Mouse (Mus musculus): Measurements from ENCODE around the gene Cby3. TPM values are rescaled to one million over a fixed set of nuclear protein-coding genes. Genes with fewer than 3 reads are reported as not detected.
"Not testable (repeated sequence)": the region's sequence is repeated elsewhere in the genome, so short reads cannot be mapped to it uniquely, and the experiment has no call there.

The Cby3 gene
- 0.47 TPM in 1 of 2 replicates, not detected in the other for polyA plus RNA-seq (2014; fragmentation: Nextera tagmentation; extraction: Ambion mirVana)

DNA sequence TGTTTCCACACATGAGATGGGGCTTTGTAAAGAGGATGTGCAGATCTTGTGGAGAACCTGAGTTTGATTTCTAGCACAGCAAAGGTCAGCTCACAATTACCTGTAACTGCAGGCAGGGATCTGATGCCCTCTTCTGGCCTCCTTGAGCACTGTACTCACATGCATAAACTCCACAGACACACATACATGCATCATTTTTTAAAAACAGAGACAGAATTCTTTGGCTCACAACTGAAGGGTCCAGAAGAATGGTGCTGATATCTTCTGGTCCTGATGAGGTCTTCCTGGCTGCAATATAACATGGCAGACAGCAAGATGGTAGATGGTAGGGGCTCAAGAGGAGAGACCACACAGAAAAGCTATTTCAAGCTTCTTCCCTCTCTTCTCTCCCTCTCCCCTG is at the start of gene Cby3:
TSS of gene Cby3 (plus strand) at position 301 of the 400 bp plus-strand sequence.
- no peak for ATAC-seq (replicated peaks; ENCODE audit: low FRiP score)
- no peaks in the 10 kb centered on the region for H3K4me1 ChIP-seq (replicated peaks; ENCODE audit: control insufficient read depth, insufficient read depth, low read length)

DNA sequence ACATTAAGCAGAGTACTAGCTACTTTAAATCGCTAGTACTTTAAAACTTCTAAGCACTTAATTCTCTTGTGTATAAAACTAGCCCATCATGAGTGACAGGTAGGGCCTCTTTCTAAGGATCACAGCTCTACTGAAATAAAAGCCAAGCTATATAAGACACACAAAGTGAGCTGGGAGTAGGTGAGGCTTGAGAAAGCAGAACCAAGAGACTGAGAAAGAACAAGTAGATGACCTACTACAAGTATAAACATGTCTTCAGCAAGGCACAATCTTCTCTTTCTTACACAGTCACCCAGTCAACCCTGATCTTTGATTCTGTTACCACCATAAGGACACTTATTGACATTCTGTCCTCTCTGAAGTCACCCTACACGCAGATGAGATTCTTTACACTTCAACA is 41.5 kb upstream of the Cby3 start:
- no peak overlapping the region for H3K9ac ChIP-seq (ENCODE audit: low read length)
- H3K27me3 ChIP-seq (ENCODE audit: control insufficient read depth, insufficient read depth, low read length): no peaks in the 10 kb centered on the region
- no peaks in the 10 kb centered on the region for H3K4me1 ChIP-seq (replicated peaks; ENCODE audit: control insufficient read depth, insufficient read depth, low read length)
- no peak overlapping the region for H3K4me3 ChIP-seq (ENCODE audit: low read depth, low read length)
- H3K27ac ChIP-seq (ENCODE audit: low read depth, low read length): no peak overlapping the region
- ATAC-seq (replicated peaks; ENCODE audit: low FRiP score) (no peak), DNase-seq (ENCODE audit: low spot score) (no peak)
- H3K9me3 ChIP-seq (ENCODE audit: control insufficient read depth, low read length): no peaks in the 10 kb centered on the region
- H3K4me2 ChIP-seq (ENCODE audit: low read depth, low read length, severe bottlenecking): no peak overlapping the region
- peaks cover 8% of the 10 kb centered on the region for H3K36me3 ChIP-seq (ENCODE audit: control insufficient read depth, insufficient read depth, low read length)
- WGBS: 98% methylated on average over 2 of the region's 2 CpGs

More for the DNA sequence above, at the start of gene Cby3:
- Histone ChIP-seq H3K9ac (ENCODE audit: low read length) (no peak within 1 kb of the TSS), H3K4me2 (ENCODE audit: low read depth, low read length, severe bottlenecking) (no peak within 1 kb of the TSS), H3K27me3 (ENCODE audit: control insufficient read depth, insufficient read depth, low read length) (peaks cover 5% of the 10 kb centered on the region; the same call in 1 of the 2 replicates), H3K27ac (ENCODE audit: low read depth, low read length) (no peak within 1 kb of the TSS), H3K4me3 (ENCODE audit: low read depth, low read length) (no peak within 1 kb of the TSS), H3K36me3 (ENCODE audit: control insufficient read depth, insufficient read depth, low read length) (no peaks in the 10 kb centered on the region), H3K9me3 (ENCODE audit: control insufficient read depth, low read length) (no peaks in the 10 kb centered on the region)
- DNase-seq (ENCODE audit: low spot score): no peak

DNA sequence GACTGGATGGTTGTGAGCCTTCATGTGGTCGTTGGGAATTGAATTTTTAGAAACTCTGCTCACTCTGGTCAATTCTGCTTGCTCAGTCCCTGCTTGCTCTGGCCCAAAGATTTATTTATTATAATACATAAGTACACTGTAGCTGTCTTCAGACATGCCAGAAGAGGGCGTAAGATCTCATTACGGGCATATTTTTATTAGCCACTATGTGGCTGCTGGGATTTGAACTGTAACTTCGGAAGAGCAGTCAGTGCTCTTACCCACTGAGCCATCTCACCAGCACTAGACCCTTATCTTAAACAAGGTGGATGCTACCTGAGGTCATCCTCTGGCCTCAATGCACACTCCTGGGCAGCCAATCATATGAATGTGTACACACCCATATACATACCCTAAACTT is 34.9 kb upstream of the Cby3 start:
- DNase-seq (ENCODE audit: low spot score); H3K36me3 ChIP-seq (ENCODE audit: control insufficient read depth, insufficient read depth, low read length); ATAC-seq (replicated peaks; ENCODE audit: low FRiP score); H3K9ac ChIP-seq (ENCODE audit: low read length); H3K4me2 ChIP-seq (ENCODE audit: low read depth, low read length, severe bottlenecking); H3K9me3 ChIP-seq (ENCODE audit: control insufficient read depth, low read length); H3K4me3 ChIP-seq (ENCODE audit: low read depth, low read length); H3K4me1 ChIP-seq (replicated peaks; ENCODE audit: control insufficient read depth, insufficient read depth, low read length); H3K27me3 ChIP-seq (ENCODE audit: control insufficient read depth, insufficient read depth, low read length); H3K27ac ChIP-seq (ENCODE audit: low read depth, low read length): not testable (repeated sequence)
- WGBS: 87% methylated on average over 4 of the region's 4 CpGs

DNA sequence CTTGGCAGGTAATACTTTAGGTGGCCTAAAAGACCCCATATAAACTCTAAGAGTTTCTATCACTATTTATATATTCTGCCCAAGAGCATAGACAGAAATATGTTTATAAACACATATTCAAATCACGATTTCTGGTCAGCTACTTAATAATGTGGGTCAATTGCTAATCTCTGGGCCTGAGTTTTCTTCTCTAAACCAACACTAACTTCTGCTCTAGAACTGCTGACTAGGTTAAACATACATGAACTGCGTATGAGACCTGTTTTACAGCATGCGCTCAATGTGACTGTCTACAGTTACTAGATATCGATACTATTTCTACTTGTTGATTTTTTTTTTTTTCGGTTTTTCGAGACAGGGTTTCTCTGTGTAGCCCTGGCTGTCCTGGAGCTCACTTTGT is 33.0 kb upstream of the Cby3 start:
- H3K36me3 ChIP-seq (ENCODE audit: control insufficient read depth, insufficient read depth, low read length): no peaks in the 10 kb centered on the region; the same call in 1 of the 2 replicates
- H3K4me2 ChIP-seq (ENCODE audit: low read depth, low read length, severe bottlenecking): no peak overlapping the region
- no peak overlapping the region for H3K4me3 ChIP-seq (ENCODE audit: low read depth, low read length)
- no peaks in the 10 kb centered on the region for H3K9me3 ChIP-seq (ENCODE audit: control insufficient read depth, low read length)
- peaks cover 8% of the 10 kb centered on the region for H3K4me1 ChIP-seq (replicated peaks; ENCODE audit: control insufficient read depth, insufficient read depth, low read length)
- H3K9ac ChIP-seq (ENCODE audit: low read length): no peak overlapping the region
- no peaks in the 10 kb centered on the region for H3K27me3 ChIP-seq (ENCODE audit: control insufficient read depth, insufficient read depth, low read length)
- 96% methylated on average over 6 of the region's 6 CpGs for WGBS
- no peak for DNase-seq (ENCODE audit: low spot score)
- no peak overlapping the region for H3K27ac ChIP-seq (ENCODE audit: low read depth, low read length)
- ATAC-seq (replicated peaks; ENCODE audit: low FRiP score): no peak

DNA sequence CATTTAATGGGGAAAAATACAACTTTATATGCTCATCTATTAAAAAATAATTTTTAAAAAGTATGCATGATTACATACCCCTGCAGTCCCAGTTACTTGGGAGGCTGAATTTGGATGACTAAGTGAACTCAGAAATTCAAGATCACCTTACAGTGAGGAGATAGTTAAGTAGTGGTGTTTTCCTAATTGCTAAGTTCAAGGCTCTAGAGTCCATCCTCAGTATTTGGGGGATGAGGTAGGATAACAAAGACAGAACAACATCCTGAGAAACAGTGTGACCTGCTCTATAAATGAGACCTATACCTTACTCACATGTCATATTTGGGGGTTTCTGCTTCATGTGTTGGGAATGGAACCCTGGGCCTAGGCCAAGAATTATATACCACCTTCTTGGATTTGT is 31.9 kb upstream of the Cby3 start:
- no peak overlapping the region for H3K9ac ChIP-seq (ENCODE audit: low read length)
- H3K27ac ChIP-seq (ENCODE audit: low read depth, low read length): no peak overlapping the region
- ATAC-seq (replicated peaks; ENCODE audit: low FRiP score) (no peak), DNase-seq (ENCODE audit: low spot score) (no peak)
- H3K27me3 ChIP-seq (ENCODE audit: control insufficient read depth, insufficient read depth, low read length): no peaks in the 10 kb centered on the region
- no peaks in the 10 kb centered on the region for H3K9me3 ChIP-seq (ENCODE audit: control insufficient read depth, low read length)
- H3K4me2 ChIP-seq (ENCODE audit: low read depth, low read length, severe bottlenecking): no peak overlapping the region
- H3K4me1 ChIP-seq (replicated peaks; ENCODE audit: control insufficient read depth, insufficient read depth, low read length): peaks cover 8% of the 10 kb centered on the region
- H3K36me3 ChIP-seq (ENCODE audit: control insufficient read depth, insufficient read depth, low read length): no peaks in the 10 kb centered on the region; the same call in 1 of the 2 replicates
- no peak overlapping the region for H3K4me3 ChIP-seq (ENCODE audit: low read depth, low read length)

DNA sequence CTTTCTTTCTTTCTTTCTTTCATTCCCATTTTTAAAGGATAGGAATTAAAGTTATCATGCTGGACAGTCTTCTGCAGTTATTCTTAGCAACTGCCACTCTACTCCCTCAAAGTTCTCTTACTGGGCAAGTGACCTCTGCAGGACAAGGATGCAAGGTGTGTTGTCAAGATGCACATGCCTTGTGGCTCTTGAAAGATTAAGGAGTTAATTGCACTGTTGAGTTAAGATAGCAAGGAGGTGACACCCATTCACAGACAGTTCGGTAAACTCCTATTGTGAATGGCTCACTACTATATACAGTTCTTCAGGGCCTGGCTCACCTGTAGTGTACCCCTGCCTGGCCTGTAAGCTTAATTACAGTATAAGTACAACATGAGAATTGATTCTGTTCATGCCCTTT is 30.4 kb upstream of the Cby3 start:
- ATAC-seq (replicated peaks; ENCODE audit: low FRiP score): no peak
- H3K27me3 ChIP-seq (ENCODE audit: control insufficient read depth, insufficient read depth, low read length): no peaks in the 10 kb centered on the region
- DNase-seq (ENCODE audit: low spot score): no peak
- H3K4me3 ChIP-seq (ENCODE audit: low read depth, low read length): peak overlapping the region; percentile 93
- H3K9me3 ChIP-seq (ENCODE audit: control insufficient read depth, low read length): no peaks in the 10 kb centered on the region
- H3K27ac ChIP-seq (ENCODE audit: low read depth, low read length): no peak overlapping the region
- peaks cover 8% of the 10 kb centered on the region for H3K4me1 ChIP-seq (replicated peaks; ENCODE audit: control insufficient read depth, insufficient read depth, low read length)
- H3K4me2 ChIP-seq (ENCODE audit: low read depth, low read length, severe bottlenecking): peak overlapping the region; percentile 85
- H3K36me3 ChIP-seq (ENCODE audit: control insufficient read depth, insufficient read depth, low read length): no peaks in the 10 kb centered on the region
- peak overlapping the region; percentile 96 for H3K9ac ChIP-seq (ENCODE audit: low read length)
- WGBS: 53% methylated on average over 1 of the region's 1 CpGs

DNA sequence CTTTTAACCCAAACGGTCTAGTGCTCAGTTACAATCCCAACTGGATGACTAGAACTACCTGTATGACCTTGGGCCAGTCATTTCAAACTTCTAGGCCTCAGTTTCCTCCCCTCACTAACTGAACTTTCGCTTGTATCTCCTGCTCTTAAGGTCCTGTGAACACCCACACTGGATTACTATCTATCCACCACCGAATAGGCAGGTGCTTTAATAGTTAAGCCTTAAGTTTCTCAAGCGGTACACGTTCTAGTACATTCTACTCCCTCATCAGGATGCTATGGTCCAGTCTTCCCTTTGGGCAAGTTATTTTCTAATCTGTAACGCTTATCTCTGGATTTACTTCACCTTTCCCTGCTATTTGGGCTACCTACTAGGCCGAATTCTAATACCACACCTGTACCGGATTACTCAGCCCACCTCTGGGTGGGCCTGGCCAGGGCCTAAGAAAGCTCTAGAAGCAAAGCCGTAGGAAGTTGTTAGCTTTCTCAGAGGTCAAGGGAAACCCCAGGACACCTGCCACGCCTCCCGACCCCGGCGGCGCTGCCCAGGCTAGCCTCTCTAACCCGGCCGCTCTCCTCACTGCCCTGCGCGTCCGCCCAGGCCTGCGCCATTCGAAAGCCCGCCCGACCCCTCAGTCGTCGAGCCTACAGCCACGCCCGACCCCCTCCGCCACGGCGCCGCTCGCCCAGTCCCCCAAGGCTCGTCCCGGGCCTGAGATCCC is 29.4 kb upstream of the Cby3 start:
- WGBS: 2% methylated on average over 34 of the region's 34 CpGs
- ATAC-seq (replicated peaks; ENCODE audit: low FRiP score): peak; percentile 81

DNA sequence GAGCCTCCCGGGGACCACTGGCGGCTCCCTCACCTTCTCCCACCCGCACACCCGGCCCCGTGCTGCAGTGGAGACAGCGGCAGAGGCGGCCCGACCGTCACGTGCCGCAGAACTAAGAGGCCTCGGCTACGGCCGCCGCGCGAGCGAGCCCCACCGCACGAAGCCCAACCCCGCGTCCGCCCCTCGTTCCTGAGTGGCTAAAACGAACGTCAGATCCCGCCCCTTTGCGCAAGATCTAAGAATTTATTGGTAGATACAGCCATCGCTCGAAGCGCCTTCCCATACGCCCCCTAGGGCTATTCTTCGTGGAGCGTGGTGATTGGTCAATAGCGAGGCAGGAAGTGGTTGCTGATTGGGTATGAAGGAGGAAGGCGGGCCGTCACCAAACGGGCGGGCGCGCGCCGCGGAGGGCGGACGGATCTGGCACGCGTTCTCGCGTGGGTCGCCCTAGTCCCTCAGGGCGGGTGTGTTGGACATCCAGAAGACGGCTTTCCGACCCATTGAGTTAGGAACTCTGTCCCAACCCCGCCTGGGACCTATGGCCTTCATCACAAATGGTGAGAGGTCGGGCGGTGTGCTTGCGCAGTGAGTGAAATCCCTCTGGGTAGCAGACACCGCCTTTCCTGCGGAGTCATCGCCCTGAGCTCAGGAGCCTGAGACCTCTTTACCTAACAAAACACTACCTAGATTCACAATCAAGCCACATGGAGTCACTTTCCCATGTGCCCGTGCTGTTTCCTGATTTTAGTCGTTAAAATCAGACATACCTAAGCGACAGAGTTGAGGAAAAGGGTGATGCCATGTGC is 28.6 kb upstream of the Cby3 start, which contains the start of gene Canx:
TSS of gene Canx (minus strand) at position 178 of the 806 bp plus-strand sequence.
- WGBS: under 1% methylated on average over 64 of the region's 64 CpGs
- DNase-seq (ENCODE audit: low spot score): peak; percentile 99
- peak; percentile 98 for ATAC-seq (replicated peaks; ENCODE audit: low FRiP score)
- no peaks in the 10 kb centered on the region for H3K27me3 ChIP-seq (ENCODE audit: control insufficient read depth, insufficient read depth, low read length)
- H3K9ac ChIP-seq (ENCODE audit: low read length): peak within 1 kb of the TSS; percentile 96
- H3K27ac ChIP-seq (ENCODE audit: low read depth, low read length): peak within 1 kb of the TSS; percentile 84
- no peaks in the 10 kb centered on the region for H3K36me3 ChIP-seq (ENCODE audit: control insufficient read depth, insufficient read depth, low read length)
- H3K4me2 ChIP-seq (ENCODE audit: low read depth, low read length, severe bottlenecking): peak within 1 kb of the TSS; percentile 85
- H3K4me1 ChIP-seq (replicated peaks; ENCODE audit: control insufficient read depth, insufficient read depth, low read length): peaks cover 8% of the 10 kb centered on the region
- peak within 1 kb of the TSS; percentile 93 for H3K4me3 ChIP-seq (ENCODE audit: low read depth, low read length)
- H3K9me3 ChIP-seq (ENCODE audit: control insufficient read depth, low read length): no peaks in the 10 kb centered on the region

More for the DNA sequence above, 29.4 kb upstream of the Cby3 start:
- Histone ChIP-seq H3K36me3 (ENCODE audit: control insufficient read depth, insufficient read depth, low read length) (no peaks in the 10 kb centered on the region), H3K9ac (ENCODE audit: low read length) (peak overlapping the region; percentile 96), H3K4me3 (ENCODE audit: low read depth, low read length) (peak overlapping the region; percentile 93), H3K4me1 (replicated peaks; ENCODE audit: control insufficient read depth, insufficient read depth, low read length) (peaks cover 8% of the 10 kb centered on the region), H3K9me3 (ENCODE audit: control insufficient read depth, low read length) (no peaks in the 10 kb centered on the region), H3K27me3 (ENCODE audit: control insufficient read depth, insufficient read depth, low read length) (no peaks in the 10 kb centered on the region), H3K4me2 (ENCODE audit: low read depth, low read length, severe bottlenecking) (peak overlapping the region; percentile 85), H3K27ac (ENCODE audit: low read depth, low read length) (peak overlapping the region; percentile 84)
- DNase-seq (ENCODE audit: low spot score): no peak
